Mouse (Mus musculus) MEL (cell line): ENCODE data around the gene Rae1. TPM values are rescaled to one million over a fixed set of nuclear protein-coding genes. Genes with fewer than 3 reads are reported as not detected.
A peak's percentile ranks its signal among the peaks of the same experiment; 100 is the strongest.

Experiments
- DNase-seq: peaks from one replicate; pipeline ENCODE4 v3.0.0; 2011; ENCODE audit warnings: low read depth, low spot score
- H3K27ac ChIP-seq: 2 replicates; pipeline ENCODE4 v1.5.1; 2012; ENCODE audit warnings: low read depth, mild to moderate bottlenecking, control low read depth, low read length, moderate library complexity; ENCODE audit not compliant: control insufficient read depth
- H3K27me3 ChIP-seq, 2 experiments: fragments of 150-350 bp in 1 of 2; sonication (generic) in 1 of 2; 2 replicates each; pipeline ENCODE4 v1.6.1; 2012; ENCODE audit warnings: low read length in 2 of 2, mild to moderate bottlenecking in 2 of 2, improper control_type of control experiment in 1 of 2, moderate library complexity in 1 of 2; ENCODE audit not compliant: insufficient read depth in 2 of 2, control insufficient read depth in 1 of 2
- H3K36me3 ChIP-seq, 2 experiments: 2 replicates each; pipeline ENCODE4 v1.6.1; 2012 to 2014; ENCODE audit warnings: low read length in 2 of 2, improper control_type of control experiment in 1 of 2, inconsistent platforms in 1 of 2, mild to moderate bottlenecking in 1 of 2; ENCODE audit not compliant: insufficient read depth in 2 of 2, control insufficient read depth in 1 of 2
- H3K4me1 ChIP-seq, 2 experiments: fragments of 150-350 bp in 1 of 2; sonication (generic) in 1 of 2; 2 replicates each; pipeline ENCODE4 v1.6.1; 2012; ENCODE audit warnings: low read length in 2 of 2, improper control_type of control experiment in 1 of 2, mild to moderate bottlenecking in 1 of 2; ENCODE audit not compliant: insufficient read depth in 2 of 2, control insufficient read depth in 1 of 2
- H3K4me3 ChIP-seq, 2 experiments: fragments of 150-350 bp in 1 of 2; sonication (generic) in 1 of 2; 2 replicates each; pipeline ENCODE4 v1.5.1; 2012; ENCODE audit warnings: low read depth in 2 of 2, low read length in 2 of 2, mild to moderate bottlenecking in 2 of 2, moderate library complexity in 2 of 2, control low read depth in 1 of 2, improper control_type of control experiment in 1 of 2; ENCODE audit not compliant: control insufficient read depth in 1 of 2, insufficient read depth in 1 of 2
- H3K79me2 ChIP-seq: 2 replicates; pipeline ENCODE4 v1.6.1; 2012; ENCODE audit warnings: mild to moderate bottlenecking, low read length, moderate library complexity; ENCODE audit not compliant: control insufficient read depth, poor library complexity, insufficient read depth
- H3K9ac ChIP-seq: 2 replicates; pipeline ENCODE4 v1.6.1; 2012; ENCODE audit warnings: low read depth, mild to moderate bottlenecking, control low read depth, low read length, moderate library complexity; ENCODE audit not compliant: control insufficient read depth, poor library complexity, severe bottlenecking
- H3K9me3 ChIP-seq: fragments of 150-350 bp; sonication (generic); replicated peaks from 2 replicates; pipeline ENCODE4 v1.6.1; 2012; ENCODE audit warnings: mild to moderate bottlenecking, low read length, improper control_type of control experiment, moderate library complexity; ENCODE audit not compliant: insufficient read depth
- BHLHE40 ChIP-seq: IDR thresholded peaks from 2 replicates; pipeline ENCODE4 v1.6.1; 2012; ENCODE audit warnings: low read depth, mild to moderate bottlenecking, inconsistent platforms, low read length, improper control_type of control experiment, borderline replicate concordance
- CHD1 ChIP-seq: IDR thresholded peaks from 2 replicates; pipeline ENCODE4 v1.6.1; 2012; ENCODE audit warnings: low read depth, mild to moderate bottlenecking, inconsistent platforms, low read length, improper control_type of control experiment
- CHD2 ChIP-seq: IDR thresholded peaks from 2 replicates; pipeline ENCODE4 v1.6.1; 2011; ENCODE audit warnings: low read length, improper control_type of control experiment
- CTCF ChIP-seq, 3 experiments: IDR thresholded peaks in 2 of 3; conservative IDR thresholded peaks in 1 of 3; 2 replicates each; pipeline ENCODE4 v1.5.1; 2011 to 2012; ENCODE audit warnings: low read length in 3 of 3, low read depth in 2 of 3, mild to moderate bottlenecking in 2 of 3, improper control_type of control experiment in 1 of 3, inconsistent platforms in 1 of 3, mixed read lengths in 1 of 3, moderate library complexity in 1 of 3; ENCODE audit not compliant: control insufficient read depth in 1 of 3, insufficient read depth in 1 of 3, poor library complexity in 1 of 3, severe bottlenecking in 1 of 3
- E2F4 ChIP-seq: IDR thresholded peaks from 2 replicates; pipeline ENCODE4 v1.6.1; 2011; ENCODE audit warnings: low read depth, low read length, improper control_type of control experiment, borderline replicate concordance
- ELF1 ChIP-seq: IDR thresholded peaks from 2 replicates; pipeline ENCODE4 v1.6.1; 2014; ENCODE audit warnings: low read depth, mild to moderate bottlenecking, inconsistent platforms, low read length, improper control_type of control experiment, moderate library complexity
- EP300 ChIP-seq, 2 experiments: IDR thresholded peaks; 2 replicates each; pipeline ENCODE4 v1.6.1; 2011; ENCODE audit warnings: improper control_type of control experiment in 2 of 2, low read length in 2 of 2, low read depth in 1 of 2, mild to moderate bottlenecking in 1 of 2
- ETS1 ChIP-seq: IDR thresholded peaks from 2 replicates; pipeline ENCODE4 v1.6.1; 2012; ENCODE audit warnings: low read depth, mild to moderate bottlenecking, inconsistent platforms, low read length, improper control_type of control experiment, moderate library complexity
- GABPA ChIP-seq: IDR thresholded peaks from 2 replicates; pipeline ENCODE4 v1.6.1; 2012; ENCODE audit warnings: low read depth, mild to moderate bottlenecking, inconsistent platforms, low read length, improper control_type of control experiment, moderate library complexity
- GATA1 ChIP-seq: IDR thresholded peaks from 2 replicates; pipeline ENCODE4 v1.6.1; 2011; ENCODE audit warnings: low read depth, low read length, improper control_type of control experiment
- HCFC1 ChIP-seq: IDR thresholded peaks from 2 replicates; pipeline ENCODE4 v1.6.1; 2012; ENCODE audit warnings: low read depth, mild to moderate bottlenecking, inconsistent platforms, low read length, improper control_type of control experiment, moderate library complexity
- JUND ChIP-seq: IDR thresholded peaks from 2 replicates; pipeline ENCODE4 v1.6.1; 2011; ENCODE audit warnings: low read depth, mild to moderate bottlenecking, improper control_type of control experiment, low read length
- KAT2A ChIP-seq: conservative IDR thresholded peaks from 2 replicates; pipeline ENCODE4 v1.6.1; 2012; ENCODE audit warnings: low read depth, low read length, improper control_type of control experiment, inconsistent platforms
- MAFK ChIP-seq: IDR thresholded peaks from 2 replicates; pipeline ENCODE4 v1.6.1; 2011; ENCODE audit warnings: low read depth, mild to moderate bottlenecking, low read length, improper control_type of control experiment, borderline replicate concordance
- MAX ChIP-seq: IDR thresholded peaks from 2 replicates; pipeline ENCODE4 v1.6.1; 2011; ENCODE audit warnings: low read length, improper control_type of control experiment
- MAZ ChIP-seq: IDR thresholded peaks from 2 replicates; pipeline ENCODE4 v1.6.1; 2012; ENCODE audit warnings: low read depth, mild to moderate bottlenecking, inconsistent platforms, low read length, improper control_type of control experiment
- MEF2A ChIP-seq: IDR thresholded peaks from 2 replicates; pipeline ENCODE4 v1.6.1; 2014; ENCODE audit warnings: low read depth, mild to moderate bottlenecking, inconsistent platforms, low read length, improper control_type of control experiment; ENCODE audit not compliant: poor library complexity, insufficient replicate concordance, severe bottlenecking; ENCODE audit errors: extremely low read depth
- MXI1 ChIP-seq: IDR thresholded peaks from 2 replicates; pipeline ENCODE4 v1.6.1; 2011; ENCODE audit warnings: mild to moderate bottlenecking, low read depth, low read length, improper control_type of control experiment
- MYB ChIP-seq: IDR thresholded peaks from 2 replicates; pipeline ENCODE4 v1.6.1; 2011; ENCODE audit warnings: mild to moderate bottlenecking, low read depth, low read length, improper control_type of control experiment
- MYC ChIP-seq: IDR thresholded peaks from 2 replicates; pipeline ENCODE4 v1.6.1; 2011; ENCODE audit warnings: low read depth, mild to moderate bottlenecking, low read length, improper control_type of control experiment, moderate library complexity
- NELFE ChIP-seq: IDR thresholded peaks from 2 replicates; pipeline ENCODE4 v1.6.1; 2011; ENCODE audit warnings: low read depth, low read length, improper control_type of control experiment
- NRF1 ChIP-seq: IDR thresholded peaks from 2 replicates; pipeline ENCODE4 v1.6.1; 2014; ENCODE audit warnings: low read depth, mild to moderate bottlenecking, inconsistent platforms, low read length, improper control_type of control experiment, moderate library complexity; ENCODE audit not compliant: poor library complexity, insufficient read depth, severe bottlenecking
- POLR2A ChIP-seq, 2 experiments: IDR thresholded peaks; 2 replicates each; pipeline ENCODE4 v1.6.1; 2011 to 2012; ENCODE audit warnings: low read length in 2 of 2, mild to moderate bottlenecking in 2 of 2, control low read depth in 1 of 2, improper control_type of control experiment in 1 of 2, low read depth in 1 of 2, moderate library complexity in 1 of 2; ENCODE audit not compliant: control insufficient read depth in 1 of 2, insufficient read depth in 1 of 2, poor library complexity in 1 of 2
- POLR2AphosphoS2 ChIP-seq: IDR thresholded peaks from 2 replicates; pipeline ENCODE4 v1.6.1; 2011; ENCODE audit warnings: low read length, improper control_type of control experiment
- POLR2AphosphoS5 ChIP-seq: IDR thresholded peaks from 2 replicates; pipeline ENCODE4 v1.6.1; 2012; ENCODE audit warnings: low read depth, borderline replicate concordance, mild to moderate bottlenecking, inconsistent platforms, low read length, moderate library complexity, mixed read lengths
- RAD21 ChIP-seq: IDR thresholded peaks from 2 replicates; pipeline ENCODE4 v1.6.1; 2011; ENCODE audit warnings: mild to moderate bottlenecking, low read depth, low read length, improper control_type of control experiment
- SIN3A ChIP-seq: IDR thresholded peaks from 2 replicates; pipeline ENCODE4 v1.6.1; 2012; ENCODE audit warnings: low read length, improper control_type of control experiment, inconsistent platforms
- SMC3 ChIP-seq: IDR thresholded peaks from 2 replicates; pipeline ENCODE4 v1.6.1; 2011; ENCODE audit warnings: low read depth, low read length, improper control_type of control experiment
- TAL1 ChIP-seq: IDR thresholded peaks from 2 replicates; pipeline ENCODE4 v1.6.1; 2012; ENCODE audit warnings: mild to moderate bottlenecking, inconsistent platforms, low read length, moderate library complexity, mixed read lengths
- TBP ChIP-seq: IDR thresholded peaks from 2 replicates; pipeline ENCODE4 v1.8.0; 2011; ENCODE audit warnings: low read depth, low read length, improper control_type of control experiment
- TCF12 ChIP-seq: IDR thresholded peaks from 2 replicates; pipeline ENCODE4 v1.6.1; 2014; ENCODE audit warnings: low read depth, mild to moderate bottlenecking, inconsistent platforms, low read length, improper control_type of control experiment, moderate library complexity
- UBTF ChIP-seq: IDR thresholded peaks from 2 replicates; pipeline ENCODE4 v1.6.1; 2012; ENCODE audit warnings: low read depth, mild to moderate bottlenecking, inconsistent platforms, low read length, improper control_type of control experiment, moderate library complexity, borderline replicate concordance; ENCODE audit not compliant: insufficient read depth
- USF1 ChIP-seq: IDR thresholded peaks from 2 replicates; pipeline ENCODE4 v1.6.1; 2014; ENCODE audit warnings: low read depth, mild to moderate bottlenecking, inconsistent platforms, low read length, improper control_type of control experiment, moderate library complexity
- USF2 ChIP-seq, 2 experiments: IDR thresholded peaks; 2 replicates each; pipeline ENCODE4 v1.6.1; 2011 to 2012; ENCODE audit warnings: improper control_type of control experiment in 2 of 2, low read length in 2 of 2, borderline replicate concordance in 1 of 2, inconsistent platforms in 1 of 2, low read depth in 1 of 2, mild to moderate bottlenecking in 1 of 2; ENCODE audit not compliant: insufficient read depth in 1 of 2
- ZC3H11A ChIP-seq: IDR thresholded peaks from 2 replicates; pipeline ENCODE4 v1.6.1; 2012; ENCODE audit warnings: low read depth, mild to moderate bottlenecking, inconsistent platforms, low read length, improper control_type of control experiment
- ZKSCAN1 ChIP-seq: IDR thresholded peaks from 2 replicates; pipeline ENCODE4 v1.6.1; 2012; ENCODE audit warnings: low read depth, mild to moderate bottlenecking, inconsistent platforms, low read length, improper control_type of control experiment, moderate library complexity
- ZMIZ1 ChIP-seq: IDR thresholded peaks from 2 replicates; pipeline ENCODE4 v1.6.1; 2012; ENCODE audit warnings: low read depth, mild to moderate bottlenecking, inconsistent platforms, low read length, improper control_type of control experiment, moderate library complexity
- ZNF384 ChIP-seq: IDR thresholded peaks from 2 replicates; pipeline ENCODE4 v1.6.1; 2012; ENCODE audit warnings: low read depth, mild to moderate bottlenecking, inconsistent platforms, low read length, improper control_type of control experiment
- polyA plus RNA-seq, 2 experiments: library from polyadenylated mRNA; stranded (reverse) in 1 of 2; unstranded in 1 of 2; fragments of >175 nt in 1 of 2; fragments of >200 nt in 1 of 2; gene quantifications; 2 replicates each; pipeline versions ENCODE4 v1.2.1 to v1.2.4; 2012; ENCODE audit warnings: low replicate concordance in 2 of 2, low read depth in 1 of 2; ENCODE audit not compliant: insufficient read length in 2 of 2, insufficient read depth in 1 of 2, missing spikeins in 1 of 2
- total RNA-seq: library from RNA; depleted of rRNA; stranded (reverse); fragments of 300-350 nt; gene quantifications from 2 replicates; pipeline ENCODE4 v1.2.3, GENCODE M21; 2012

Rae1 gene
- total and polyA plus RNA-seq, 3 experiments: 156 to 172 TPM; not detected in 1

- H3K27me3 ChIP-seq: no peaks in the 10 kb centered on the region
- H3K4me3 ChIP-seq: peak overlapping the region in 1 of 2 experiments; percentile 35; a peak in 1 of 4 replicates
- H3K27ac ChIP-seq: peak overlapping the region; percentile 61
- peaks cover 43 to 58% of the 10 kb centered on the region in 2 experiments for H3K4me1 ChIP-seq
- no peaks in the 10 kb centered on the region for H3K79me2 ChIP-seq
- DNase-seq: peak; percentile 75
- no peaks in the 10 kb centered on the region for H3K9me3 ChIP-seq
- peaks cover 6 to 45% of the 10 kb centered on the region in 2 experiments for H3K36me3 ChIP-seq
- H3K9ac ChIP-seq: peak overlapping the region; percentile 12
- no peak for TF ChIP-seq TBP
- peak; percentile 50 for TF ChIP-seq SIN3A
- TF ChIP-seq JUND: no peak
- no peak for TF ChIP-seq ZKSCAN1
- TF ChIP-seq HCFC1: no peak
- no peak for TF ChIP-seq NELFE
- no peak for TF ChIP-seq ZC3H11A
- no peak for TF ChIP-seq E2F4
- TF ChIP-seq TCF12: peak; percentile 87
- peak; percentile 35; the same call in 1 of the 2 replicates for TF ChIP-seq MAZ
- no peak for TF ChIP-seq CHD2
- no peak for TF ChIP-seq MYB
- no peak for TF ChIP-seq ZNF384
- peak in 1 of 3 experiments; percentile 15; a peak in 1 of 6 replicates for TF ChIP-seq CTCF (IDR thresholded peaks at IDR 0.05 in 2 of 3, conservative IDR thresholded peaks at IDR 0.05 in 1 of 3; ENCODE audit: control insufficient read depth in 1 of 3, insufficient read depth in 1 of 3, low read depth in 2 of 3, low read length in 3 of 3, poor library complexity in 1 of 3, severe bottlenecking in 1 of 3)
- no peak for TF ChIP-seq GABPA
- no peak for TF ChIP-seq UBTF
- TF ChIP-seq SMC3: 0 out of 2 replicates have a peak, but pooled peaks have one; percentile 13
- TF ChIP-seq ZMIZ1: no peak
- TF ChIP-seq USF2 (IDR thresholded peaks at IDR 0.05; ENCODE audit: borderline replicate concordance in 1 of 2, insufficient read depth in 1 of 2, low read depth in 1 of 2, low read length in 2 of 2): no peak
- peak; percentile 53 for TF ChIP-seq ETS1
- no peak for TF ChIP-seq CHD1
- TF ChIP-seq MEF2A: no peak
- TF ChIP-seq EP300 (IDR thresholded peaks at IDR 0.05; ENCODE audit: low read depth in 1 of 2, low read length in 2 of 2): peak; percentile 56 to 71
- TF ChIP-seq POLR2AphosphoS5: no peak
- no peak for TF ChIP-seq ELF1
- no peak for TF ChIP-seq RAD21
- no peak for TF ChIP-seq MAFK
- TF ChIP-seq GATA1: peak; percentile 57; the same call in 1 of the 2 replicates
- TF ChIP-seq KAT2A: no peak
- peak; percentile 70 for TF ChIP-seq TAL1
- TF ChIP-seq BHLHE40: no peak
- TF ChIP-seq MAX: no peak
- TF ChIP-seq MXI1: no peak
- TF ChIP-seq MYC: no peak
- TF ChIP-seq NRF1: no peak
- no peak for TF ChIP-seq USF1
- no peak for TF ChIP-seq POLR2AphosphoS2
- no peak for TF ChIP-seq POLR2A (IDR thresholded peaks at IDR 0.05; ENCODE audit: control insufficient read depth in 1 of 2, insufficient read depth in 1 of 2, low read depth in 1 of 2, low read length in 2 of 2, poor library complexity in 1 of 2)
Observed at GRCm38 (mm10) chr2:173036611-173037010, 36.7 kb downstream of the Rae1 start.
